Mouse (Mus musculus) heart, adult 18-20 months (tissue): ENCODE data around the gene Wdfy3. TPM values are rescaled to one million over a fixed set of nuclear protein-coding genes. Genes with fewer than 3 reads are reported as not detected.
A peak's percentile ranks its signal among the peaks of the same experiment; 100 is the strongest.

Source experiments
- DNase-seq, 2 experiments: peaks; one replicate each; pipeline ENCODE4 v3.0.0; 2021 to 2022; ENCODE audit warnings: mixed read lengths in 1 of 2
- total RNA-seq, 2 experiments: library from RNA; stranded (reverse); gene quantifications; 2 replicates each; pipeline ENCODE4 v1.2.3; 2021

Gene Wdfy3
- total RNA-seq, 2 experiments from 2014 or later: 27.1 to 30.2 TPM

- peak; percentile 41 for DNase-seq
Measured at GRCm38 (mm10) chr5:102055130-102055641, 14.5 kb downstream of the Wdfy3 start.

- peak; percentile 67 to 73 for DNase-seq
Measured at GRCm38 (mm10) chr5:102054511-102055093, 15.1 kb downstream of the Wdfy3 start.

- peak in 1 of 2 experiments; percentile 18 for DNase-seq
Measured at GRCm38 (mm10) chr5:102052906-102053305, 16.8 kb downstream of the Wdfy3 start.

GRCm38 (mm10) chr5:102052465-102052864, 17.3 kb downstream of the Wdfy3 start:
- DNase-seq: no peak

- no peak for DNase-seq
Measured at GRCm38 (mm10) chr5:102050677-102051076, 19.0 kb downstream of the Wdfy3 start.

GRCm38 (mm10) chr5:102048416-102048815, 21.3 kb downstream of the Wdfy3 start:
- no peak for DNase-seq

- no peak for DNase-seq
Measured at GRCm38 (mm10) chr5:102046617-102047116, 23.1 kb downstream of the Wdfy3 start.

GRCm38 (mm10) chr5:102045636-102046616, 23.8 kb downstream of the Wdfy3 start:
- DNase-seq: peak; percentile 38 to 49

- DNase-seq: no peak
Measured at GRCm38 (mm10) chr5:102045177-102045576, 24.5 kb downstream of the Wdfy3 start.

GRCm38 (mm10) chr5:102033281-102033680, 36.4 kb downstream of the Wdfy3 start:
- DNase-seq: peak in 1 of 2 experiments; percentile 41

- DNase-seq: no peak
Measured at GRCm38 (mm10) chr5:102032594-102033240, 37.0 kb downstream of the Wdfy3 start.

- no peak for DNase-seq
Measured at GRCm38 (mm10) chr5:102032191-102032590, 37.5 kb downstream of the Wdfy3 start.

- no peak for DNase-seq
Measured at GRCm38 (mm10) chr5:102023376-102023775, 46.3 kb downstream of the Wdfy3 start.

- peak in 1 of 2 experiments; percentile 37 for DNase-seq
Measured at GRCm38 (mm10) chr5:102022018-102022898, 47.5 kb downstream of the Wdfy3 start.

GRCm38 (mm10) chr5:102014235-102014634, 55.5 kb downstream of the Wdfy3 start:
- DNase-seq: peak in 1 of 2 experiments; percentile 26

- no peak for DNase-seq
Measured at GRCm38 (mm10) chr5:102013781-102014180, 55.9 kb downstream of the Wdfy3 start.

- no peak for DNase-seq
Measured at GRCm38 (mm10) chr5:102010961-102011360, 58.8 kb downstream of the Wdfy3 start.

GRCm38 (mm10) chr5:102009606-102010005, 60.1 kb downstream of the Wdfy3 start:
- DNase-seq: no peak

GRCm38 (mm10) chr5:102008712-102009111, 61.0 kb downstream of the Wdfy3 start:
- DNase-seq: no peak

- no peak for DNase-seq
Measured at GRCm38 (mm10) chr5:102006218-102006941, 63.3 kb downstream of the Wdfy3 start.
